Mouse (Mus musculus) liver, embryonic 14.5 days (tissue): ENCODE measurements at regions not wholly inside any gene's neighbourhood (a gene's known extent, or its start where the extent isn't known, plus 50 kb on each side); places are given as distances from the start of the nearest gene placed in this dataset.

Experiments used
- ATAC-seq: fragments of 200-750 bp; cut with Nextera tagmentation; 2 replicates; pipeline ENCODE4 v1.8.0; 2017; ENCODE audit warnings: moderate number of reproducible peaks, mild to moderate bottlenecking, moderate library complexity; ENCODE audit not compliant: insufficient read depth
- DNase-seq, 3 experiments: peaks; one replicate each; pipeline ENCODE4 v3.0.0-alpha.2; 2012 to 2013; ENCODE audit warnings: low read depth in 3 of 3, low spot score in 3 of 3
- H3K27ac ChIP-seq: fragments of 300-500 bp; sonication (generic); 2 replicates; pipeline ENCODE4 v1.5.1; 2014; ENCODE audit warnings: moderate library complexity, mild to moderate bottlenecking, control low read depth, inconsistent platforms
- H3K27me3 ChIP-seq: fragments of 300-500 bp; sonication (generic); 2 replicates; pipeline ENCODE4 v1.6.1; 2014; ENCODE audit warnings: mild to moderate bottlenecking, low read length, moderate library complexity; ENCODE audit not compliant: control insufficient read depth, insufficient read depth
- H3K36me3 ChIP-seq: fragments of 300-500 bp; sonication (generic); replicated peaks from 2 replicates; pipeline ENCODE4 v1.6.1; 2014; ENCODE audit warnings: low read depth; ENCODE audit not compliant: control insufficient read depth, insufficient read depth
- H3K4me1 ChIP-seq, 2 experiments: fragments of 200-500 bp in 1 of 2; fragments of 300-500 bp in 1 of 2; sonication (generic) in 1 of 2; replicated peaks; 2 replicates each; pipeline ENCODE4 v1.6.1; 2012 to 2014; ENCODE audit warnings: antibody characterized with exemption in 1 of 2, inconsistent platforms in 1 of 2, low read length in 1 of 2; ENCODE audit not compliant: control insufficient read depth in 2 of 2, insufficient read depth in 2 of 2
- H3K4me2 ChIP-seq: fragments of 300-500 bp; sonication (generic); 2 replicates; pipeline ENCODE4 v1.6.1; 2014; ENCODE audit warnings: low read depth, mild to moderate bottlenecking, control low read depth, moderate library complexity
- H3K4me3 ChIP-seq, 2 experiments: fragments of 200-500 bp in 1 of 2; fragments of 300-500 bp in 1 of 2; sonication (generic) in 1 of 2; 2 replicates each; pipeline ENCODE4 v1.5.1; 2012 to 2014; ENCODE audit warnings: low read depth in 2 of 2, low read length in 2 of 2, mild to moderate bottlenecking in 2 of 2, control low read depth in 1 of 2, inconsistent platforms in 1 of 2, moderate library complexity in 1 of 2; ENCODE audit not compliant: insufficient read depth in 1 of 2
- H3K9ac ChIP-seq: fragments of 300-500 bp; sonication (generic); replicated peaks from 2 replicates; pipeline ENCODE4 v1.6.1; 2014; ENCODE audit warnings: mild to moderate bottlenecking, control low read depth, moderate library complexity
- H3K9me3 ChIP-seq: fragments of 300-500 bp; sonication (generic); 2 replicates; pipeline ENCODE4 v1.6.1; 2016; ENCODE audit warnings: low read length, mixed read lengths; ENCODE audit not compliant: control insufficient read depth
- CTCF ChIP-seq: IDR thresholded peaks from 2 replicates; pipeline ENCODE4 v1.5.1; 2016; ENCODE audit warnings: antibody characterized with exemption, low read depth, control low read depth
- EP300 ChIP-seq: IDR thresholded peaks from 2 replicates; pipeline ENCODE4 v1.6.1; 2016; ENCODE audit warnings: antibody characterized with exemption, low read depth
- WGBS: fragments of 180-500 bp; shearing (Covaris S2); extraction: QIAGEN DNeasy Blood & Tissue Kit; methylation state at CpG from one replicate; pipeline ENCODE4 v1.1.7; 2014; ENCODE audit not compliant: insufficient replicate concordance; 5-methylcytosine and 5-hydroxymethylcytosine counted together

DNA sequence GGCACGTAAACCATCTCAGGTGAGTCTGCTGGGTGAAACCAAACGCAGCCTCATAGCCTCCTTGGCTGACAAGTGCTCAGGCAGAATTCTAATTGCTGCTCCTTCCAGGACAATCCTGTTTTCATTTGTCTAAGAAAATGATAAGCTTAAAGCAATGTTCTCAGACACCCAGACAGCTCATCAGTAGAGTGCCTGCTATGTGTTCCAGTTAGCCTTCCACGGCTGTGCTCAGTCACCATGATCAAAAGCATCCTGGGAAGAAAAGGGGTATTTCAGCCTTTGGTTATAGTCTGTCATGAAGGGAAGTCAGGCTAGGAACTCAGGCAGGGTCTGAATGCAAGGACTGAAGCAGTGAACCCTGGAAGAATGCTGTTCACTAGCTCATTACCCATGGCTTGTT lies 71.8 kb upstream of the Mpped2 start:
- Histone ChIP-seq H3K4me1 (no peaks in the 10 kb centered on the region; a peak in 1 of 4 replicates), H3K27me3 (no peaks in the 10 kb centered on the region), H3K36me3 (no peaks in the 10 kb centered on the region), H3K4me3 (no peak overlapping the region), H3K9ac (no peak overlapping the region), H3K9me3 (no peaks in the 10 kb centered on the region), H3K4me2 (no peak overlapping the region), H3K27ac (no peak overlapping the region)
- WGBS = 62% methylated on average over 3 of the region's 3 CpGs
- DNase-seq = no peak
- TF ChIP-seq CTCF (no peak), EP300 (no peak)
- no peak for ATAC-seq

DNA sequence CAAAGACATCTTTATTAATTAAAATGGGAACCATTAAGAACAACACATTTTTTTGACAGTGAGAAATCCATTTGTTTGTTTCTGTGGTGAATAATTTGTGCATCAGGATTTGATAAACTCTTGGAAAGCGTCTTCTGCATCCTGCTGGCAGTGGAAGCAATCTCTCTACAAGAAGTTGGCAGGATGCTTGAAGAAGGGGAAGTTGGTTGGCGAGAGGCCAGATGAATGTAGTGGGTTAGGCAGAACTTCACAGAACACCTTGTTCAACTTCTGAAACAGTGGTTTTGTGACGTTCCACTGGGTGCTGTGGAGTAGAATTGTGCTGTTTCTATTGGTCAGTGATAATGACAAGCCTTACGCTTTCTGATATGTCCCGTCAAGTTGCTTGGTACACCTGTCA lies 70.7 kb upstream of the Mpped2 start:
- DNase-seq = no peak
- no peak for ATAC-seq
- Histone ChIP-seq H3K9ac (no peak overlapping the region), H3K4me2 (no peak overlapping the region), H3K36me3 (no peaks in the 10 kb centered on the region), H3K4me1 (no peaks in the 10 kb centered on the region; a peak in 1 of 4 replicates), H3K4me3 (no peak overlapping the region), H3K27me3 (no peaks in the 10 kb centered on the region), H3K9me3 (no peaks in the 10 kb centered on the region), H3K27ac (no peak overlapping the region)
- no peak for TF ChIP-seq EP300
- no peak for TF ChIP-seq CTCF
- WGBS = 49% methylated on average over 5 of the region's 5 CpGs

DNA sequence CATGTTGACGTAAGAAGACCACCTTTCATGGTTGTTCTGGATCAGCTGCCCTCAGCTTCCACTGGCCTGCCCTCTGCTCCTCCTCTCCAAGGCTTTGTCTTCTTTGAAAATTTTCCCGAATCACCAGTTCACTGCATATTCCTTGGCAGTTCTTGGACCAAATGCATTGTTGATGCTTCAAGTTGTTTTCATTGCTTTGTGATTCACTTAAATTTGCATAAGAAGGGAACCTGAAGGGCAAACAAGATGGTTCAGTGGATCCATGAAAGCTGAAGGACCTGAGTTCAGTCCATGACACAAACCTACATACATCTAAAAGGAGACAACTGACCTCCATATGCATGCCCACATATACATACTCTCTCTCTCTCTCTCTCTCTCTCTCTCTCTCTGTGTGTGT lies 69.4 kb upstream of the Mpped2 start:
- DNase-seq = no peak
- Histone ChIP-seq H3K4me3 (no peak overlapping the region), H3K4me2 (no peak overlapping the region), H3K36me3 (no peaks in the 10 kb centered on the region), H3K27ac (no peak overlapping the region), H3K27me3 (no peaks in the 10 kb centered on the region), H3K4me1 (no peaks in the 10 kb centered on the region; a peak in 1 of 4 replicates), H3K9ac (no peak overlapping the region), H3K9me3 (no peaks in the 10 kb centered on the region)
- 71% methylated on average over 2 of the region's 2 CpGs for WGBS
- ATAC-seq = no peak
- TF ChIP-seq CTCF = no peak
- TF ChIP-seq EP300 = no peak

DNA sequence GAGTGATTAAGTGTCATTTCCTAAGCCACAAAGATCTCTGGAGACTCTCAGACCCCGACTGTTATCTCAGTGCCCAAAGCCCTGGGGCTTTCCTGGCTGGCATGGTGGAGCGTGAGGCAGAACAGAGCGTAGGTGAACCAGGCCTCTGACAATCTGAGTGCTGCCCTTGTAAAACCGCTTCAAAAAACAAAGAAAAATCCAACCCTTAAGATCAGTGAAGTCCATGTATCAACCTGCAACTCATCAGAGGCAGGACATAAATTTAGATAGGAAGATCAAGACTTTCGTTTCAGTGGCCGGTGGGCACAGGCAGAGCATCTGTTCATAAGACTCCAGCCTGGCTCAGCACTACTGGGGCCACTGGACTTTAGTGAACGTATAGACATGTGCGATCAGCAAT lies 61.1 kb upstream of the Mpped2 start:
- 61% methylated on average over 8 of the region's 8 CpGs for WGBS
- ATAC-seq = no peak
- Histone ChIP-seq H3K4me1 (no peaks in the 10 kb centered on the region), H3K4me2 (no peak overlapping the region), H3K4me3 (no peak overlapping the region), H3K9ac (no peak overlapping the region), H3K27ac (no peak overlapping the region), H3K36me3 (no peaks in the 10 kb centered on the region), H3K27me3 (no peaks in the 10 kb centered on the region), H3K9me3 (no peaks in the 10 kb centered on the region)
- no peak for DNase-seq
- TF ChIP-seq CTCF = no peak
- no peak for TF ChIP-seq EP300
